Mouse (Mus musculus): ENCODE measurements around the gene Vkorc1l1.

DNA sequence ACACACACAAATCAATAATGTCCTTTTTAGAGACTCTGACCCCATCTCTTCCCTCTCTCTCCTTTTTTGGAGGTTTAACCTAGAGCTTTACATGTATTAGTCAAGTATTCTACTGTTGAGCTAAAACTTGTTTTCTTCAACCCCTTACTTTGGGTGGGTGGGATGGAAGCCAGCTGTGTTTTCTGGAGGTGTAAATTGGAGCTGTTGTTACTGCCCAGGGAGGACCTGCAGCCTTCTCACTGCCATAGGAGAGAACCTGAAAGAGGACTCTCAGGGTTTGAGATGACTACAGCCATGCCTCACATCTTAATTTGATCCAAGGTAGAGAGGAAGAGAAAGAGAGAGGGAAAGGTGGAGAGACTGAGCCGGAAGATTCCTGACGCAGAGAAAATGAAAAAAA lies 1.5 kb upstream of the Vkorc1l1 start:
- TF ChIP-seq CTCF (IDR thresholded peaks at IDR 0.05 in 2 of 3, conservative IDR thresholded peaks at IDR 0.05 in 1 of 3; ENCODE audit: control insufficient read depth in 1 of 3, insufficient read depth in 1 of 3, low read depth in 2 of 3, low read length in 3 of 3, poor library complexity in 1 of 3, severe bottlenecking in 1 of 3) = no peak
- no peak for TF ChIP-seq TAL1 (IDR thresholded peaks at IDR 0.05; ENCODE audit: low read length)
